Mouse (Mus musculus) stomach, embryonic 16.5 days (tissue): ENCODE measurements around the gene Cacng2. TPM values are rescaled to one million over a fixed set of nuclear protein-coding genes. Genes with fewer than 3 reads are reported as not detected.
A peak's percentile ranks its signal among the peaks of the same experiment; 100 is the strongest.

ENCODE experiments used
- ATAC-seq: fragments of 200-750 bp; cut with Nextera tagmentation; 2 replicates; pipeline ENCODE4 v1.8.0; 2017; ENCODE audit warnings: moderate number of reproducible peaks, moderate TSS enrichment; ENCODE audit not compliant: insufficient read depth, low FRiP score
- H3K27ac ChIP-seq: fragments of 300-500 bp; sonication (generic); 2 replicates; pipeline ENCODE4 v1.5.1; 2014; ENCODE audit warnings: low read length
- H3K27me3 ChIP-seq: fragments of 300-500 bp; sonication (generic); 2 replicates; pipeline ENCODE4 v1.6.1; 2014; ENCODE audit warnings: low read length, control low read depth, mixed read lengths; ENCODE audit not compliant: control insufficient read depth, insufficient read depth
- H3K36me3 ChIP-seq: fragments of 300-500 bp; sonication (generic); 2 replicates; pipeline ENCODE4 v1.6.1; 2014; ENCODE audit warnings: low read length; ENCODE audit not compliant: control insufficient read depth, insufficient read depth
- H3K4me1 ChIP-seq: fragments of 300-500 bp; sonication (generic); 2 replicates; pipeline ENCODE4 v1.6.1; 2014; ENCODE audit warnings: low read length, control low read depth, mixed read lengths; ENCODE audit not compliant: control insufficient read depth, insufficient read depth
- H3K4me2 ChIP-seq: fragments of 300-500 bp; sonication (generic); 2 replicates; pipeline ENCODE4 v1.6.1; 2014; ENCODE audit warnings: low read depth, low read length, mixed read lengths
- H3K4me3 ChIP-seq: fragments of 300-500 bp; sonication (generic); replicated peaks from 2 replicates; pipeline ENCODE4 v1.5.1; 2014; ENCODE audit warnings: mild to moderate bottlenecking, low read length
- H3K9ac ChIP-seq: fragments of 300-500 bp; sonication (generic); 2 replicates; pipeline ENCODE4 v1.6.1; 2014; ENCODE audit warnings: low read length
- H3K9me3 ChIP-seq: fragments of 300-500 bp; sonication (generic); replicated peaks from 2 replicates; pipeline ENCODE4 v1.6.1; 2016; ENCODE audit warnings: low read length, control low read depth; ENCODE audit not compliant: control insufficient read depth
- whole genome bisulfite sequencing: fragments of 180-500 bp; shearing (Covaris S2); extraction: QIAGEN DNeasy Blood & Tissue Kit; methylation state at CpG from one replicate; pipeline ENCODE4 v1.1.7; 2014; 5-methylcytosine and 5-hydroxymethylcytosine counted together
- polyA plus RNA-seq: library from polyadenylated mRNA; unstranded; fragments of >200 nt; fragmentation: Nextera tagmentation; extraction: Ambion mirVana; gene quantifications from 2 replicates; pipeline ENCODE4 v1.2.1, GENCODE M21; 2015

The Cacng2 gene
- polyA plus RNA-seq, 1 experiment from 2014 or later: 0.08 TPM

- H3K36me3 ChIP-seq: no peaks in the 10 kb centered on the region
- H3K4me3 ChIP-seq: no peak overlapping the region
- no peaks in the 10 kb centered on the region for H3K9me3 ChIP-seq
- H3K27me3 ChIP-seq: no peaks in the 10 kb centered on the region
- H3K4me1 ChIP-seq: no peaks in the 10 kb centered on the region
- no peak overlapping the region for H3K27ac ChIP-seq
- H3K4me2 ChIP-seq: no peak overlapping the region
- WGBS: 56% methylated on average over 11 of the region's 11 CpGs
- no peak for ATAC-seq
- no peak overlapping the region for H3K9ac ChIP-seq
Measured at GRCm38 (mm10) chr15:78153045-78153775, 33.4 kb upstream of the Cacng2 start.

- Histone ChIP-seq H3K9me3 (no peaks in the 10 kb centered on the region), H3K36me3 (no peaks in the 10 kb centered on the region), H3K9ac (no peak overlapping the region), H3K4me1 (no peaks in the 10 kb centered on the region), H3K4me3 (no peak overlapping the region), H3K27ac (no peak overlapping the region), H3K4me2 (no peak overlapping the region), H3K27me3 (no peaks in the 10 kb centered on the region)
- WGBS: 74% methylated on average over 7 of the region's 7 CpGs
- ATAC-seq: no peak
Measured at GRCm38 (mm10) chr15:78148565-78148964, 28.7 kb upstream of the Cacng2 start.

GRCm38 (mm10) chr15:78140226-78140625 lies 20.4 kb upstream of the Cacng2 start:
- Histone ChIP-seq H3K27me3 (no peaks in the 10 kb centered on the region), H3K27ac (no peak overlapping the region), H3K4me2 (no peak overlapping the region), H3K36me3 (no peaks in the 10 kb centered on the region), H3K9me3 (no peaks in the 10 kb centered on the region), H3K9ac (no peak overlapping the region), H3K4me3 (no peak overlapping the region), H3K4me1 (no peaks in the 10 kb centered on the region)
- 59% methylated on average over 8 of the region's 8 CpGs for WGBS
- ATAC-seq: no peak

DNA sequence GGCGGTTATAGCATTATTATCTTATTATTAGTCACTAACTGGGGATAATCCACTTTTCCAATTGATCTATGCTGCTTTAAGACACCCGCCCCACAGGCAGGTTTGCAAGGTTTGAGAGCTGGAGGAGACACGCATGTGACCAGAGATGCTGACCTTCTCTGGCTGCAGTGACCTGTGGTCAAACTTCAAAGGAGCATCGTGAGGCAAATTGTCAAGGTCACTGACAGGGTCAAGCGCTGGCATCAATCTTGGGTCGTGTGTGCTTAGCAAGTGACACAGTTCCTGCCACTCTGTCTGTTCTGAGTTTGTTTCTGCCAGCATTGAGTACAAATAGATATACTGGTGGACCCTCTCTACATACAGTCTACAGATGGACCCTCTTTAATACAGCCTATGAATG lies 14.8 kb upstream of the Cacng2 start:
- no peaks in the 10 kb centered on the region for H3K4me1 ChIP-seq
- WGBS: 33% methylated on average over 6 of the region's 6 CpGs
- H3K9ac ChIP-seq: no peak overlapping the region
- H3K4me3 ChIP-seq: no peak overlapping the region
- H3K27me3 ChIP-seq: no peaks in the 10 kb centered on the region
- no peaks in the 10 kb centered on the region for H3K9me3 ChIP-seq
- no peak overlapping the region for H3K4me2 ChIP-seq
- ATAC-seq: no peak
- H3K36me3 ChIP-seq: no peaks in the 10 kb centered on the region
- H3K27ac ChIP-seq: no peak overlapping the region

DNA sequence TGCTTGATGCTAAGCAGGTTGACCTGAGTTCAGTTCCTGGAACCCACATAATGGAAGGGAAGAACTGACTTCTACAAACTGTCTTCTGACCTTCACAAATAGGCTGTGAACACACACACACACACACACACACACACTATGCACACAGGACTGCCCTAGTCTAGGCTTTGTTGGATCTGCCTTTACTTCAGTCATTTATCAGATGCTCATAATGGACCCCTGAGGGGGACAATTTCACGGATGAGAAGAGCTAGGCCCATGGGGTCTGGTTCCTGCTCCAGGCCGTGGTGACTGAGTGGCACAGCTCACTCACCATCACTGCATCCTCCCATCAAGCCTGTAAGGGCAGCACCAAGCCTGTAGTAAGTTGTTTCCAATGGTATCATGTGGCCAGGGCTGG lies 13.6 kb upstream of the Cacng2 start:
- whole genome bisulfite sequencing: 51% methylated on average over 2 of the region's 2 CpGs
- Histone ChIP-seq H3K27me3 (no peaks in the 10 kb centered on the region), H3K9me3 (no peaks in the 10 kb centered on the region)

DNA sequence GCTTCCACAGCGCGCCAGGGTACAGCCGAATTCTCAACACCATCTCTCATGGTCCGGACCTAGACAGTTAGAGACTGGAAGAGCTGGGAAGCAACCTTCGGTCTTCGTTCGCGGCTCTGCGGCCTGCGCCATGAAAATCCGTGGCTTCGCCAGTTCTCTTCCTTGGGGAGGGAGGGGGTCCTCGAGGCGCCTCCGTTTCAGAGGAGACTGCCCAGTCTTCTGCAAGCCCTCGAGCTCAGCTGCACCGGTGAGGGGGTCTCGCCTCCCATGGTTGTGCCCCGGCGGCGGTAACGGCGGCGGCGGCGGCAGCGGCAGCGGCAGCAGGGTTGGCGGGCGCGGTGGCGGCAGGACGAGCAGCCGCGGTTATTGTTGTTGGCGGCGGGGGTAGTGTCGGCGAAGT lies 580 bp downstream of the Cacng2 start:
- Histone ChIP-seq H3K36me3 (no peaks in the 10 kb centered on the region), H3K9ac (no peak overlapping the region), H3K27ac (no peak overlapping the region), H3K9me3 (no peaks in the 10 kb centered on the region), H3K27me3 (peaks cover 8% of the 10 kb centered on the region; the same call in 1 of the 2 replicates), H3K4me1 (peaks cover 3% of the 10 kb centered on the region; the same call in 1 of the 2 replicates), H3K4me3 (0 out of 2 replicates have a peak overlapping the region, but pooled peaks have one; percentile 3), H3K4me2 (peak overlapping the region; percentile 20)
- no peak for ATAC-seq
- 6% methylated on average over 35 of the region's 39 CpGs for WGBS

More for the DNA sequence above, 13.6 kb upstream of the Cacng2 start:
- H3K4me2 ChIP-seq: no peak overlapping the region
- H3K9ac ChIP-seq: no peak overlapping the region
- no peaks in the 10 kb centered on the region for H3K36me3 ChIP-seq
- H3K4me3 ChIP-seq: no peak overlapping the region
- H3K4me1 ChIP-seq: no peaks in the 10 kb centered on the region
- ATAC-seq: no peak
- H3K27ac ChIP-seq: no peak overlapping the region

GRCm38 (mm10) chr15:78118275-78118995 lies 1.4 kb downstream of the Cacng2 start:
- H3K27ac ChIP-seq: no peak overlapping the region
- no peaks in the 10 kb centered on the region for H3K36me3 ChIP-seq
- H3K4me3 ChIP-seq: no peak overlapping the region
- no peaks in the 10 kb centered on the region for H3K9me3 ChIP-seq
- no peak overlapping the region for H3K4me2 ChIP-seq
- 68% methylated on average over 17 of the region's 18 CpGs for WGBS
- H3K9ac ChIP-seq: no peak overlapping the region
- peaks cover 8% of the 10 kb centered on the region; the same call in 1 of the 2 replicates for H3K27me3 ChIP-seq
- H3K4me1 ChIP-seq: peaks cover 3% of the 10 kb centered on the region; the same call in 1 of the 2 replicates
- no peak for ATAC-seq

- Histone ChIP-seq H3K4me3 (no peak overlapping the region), H3K27ac (no peak overlapping the region), H3K9ac (no peak overlapping the region), H3K36me3 (no peaks in the 10 kb centered on the region), H3K27me3 (peaks cover 8% of the 10 kb centered on the region; the same call in 1 of the 2 replicates), H3K4me2 (no peak overlapping the region), H3K4me1 (peaks cover 3% of the 10 kb centered on the region; the same call in 1 of the 2 replicates), H3K9me3 (no peaks in the 10 kb centered on the region)
- WGBS: 89% methylated on average over 16 of the region's 16 CpGs
- ATAC-seq: no peak
Measured at GRCm38 (mm10) chr15:78117731-78118130, 2.1 kb downstream of the Cacng2 start.

DNA sequence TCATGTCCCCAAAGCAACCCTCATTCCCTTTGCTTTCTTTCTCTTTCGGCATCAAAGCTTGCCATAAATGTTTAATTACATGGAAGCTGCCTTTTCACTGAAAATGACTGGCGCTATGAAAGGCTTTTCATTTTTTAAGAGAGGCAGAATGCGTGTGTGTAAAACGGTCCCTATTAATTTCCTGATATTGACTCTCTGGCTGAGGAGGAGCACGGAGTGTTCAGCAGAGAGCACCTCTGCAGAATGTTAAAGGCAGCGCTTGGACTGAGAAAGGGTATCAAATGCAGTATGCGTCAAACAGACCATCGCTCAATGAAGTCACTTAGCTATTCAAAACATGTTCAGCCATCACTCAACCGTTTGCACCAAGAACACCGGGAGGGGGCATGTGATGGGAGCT lies 2.9 kb downstream of the Cacng2 start:
- Histone ChIP-seq H3K36me3 (no peaks in the 10 kb centered on the region), H3K9me3 (no peaks in the 10 kb centered on the region), H3K4me2 (no peak overlapping the region), H3K27ac (no peak overlapping the region), H3K4me1 (peaks cover 3% of the 10 kb centered on the region; the same call in 1 of the 2 replicates), H3K27me3 (peaks cover 8% of the 10 kb centered on the region; the same call in 1 of the 2 replicates), H3K4me3 (no peak overlapping the region), H3K9ac (no peak overlapping the region)
- ATAC-seq: no peak
- 79% methylated on average over 10 of the region's 10 CpGs for WGBS
